Mouse (Mus musculus) ovary, postnatal 10 days (tissue): ENCODE data around the gene Ets2.
"Not testable (repeated sequence)": the region's sequence is repeated elsewhere in the genome, so short reads cannot be mapped to it uniquely, and the experiment has no call there.

Experiments used
- DNase-seq: peaks from one replicate; pipeline ENCODE4 v3.0.0; 2022; ENCODE audit warnings: low spot score

The Ets2 gene

DNA sequence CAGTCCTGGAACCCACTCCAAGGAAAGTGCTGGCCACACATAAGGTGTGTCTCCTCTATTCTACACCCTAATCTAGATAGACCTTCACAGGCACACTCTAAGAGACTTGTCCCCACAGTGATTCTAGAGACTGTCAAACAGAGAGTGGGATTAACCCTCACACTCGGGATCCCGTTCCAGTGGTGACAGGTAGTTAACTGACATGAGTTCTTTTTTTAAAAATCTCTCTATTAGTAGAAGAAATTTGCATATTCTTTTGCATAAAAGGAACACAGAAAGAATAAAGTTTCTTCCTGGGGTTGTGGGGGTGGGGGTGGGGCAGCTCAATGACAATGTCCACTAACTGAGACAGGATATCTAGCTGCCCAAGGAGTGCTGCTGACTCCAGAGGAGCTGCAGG, 32.9 kb downstream of the Ets2 start:
- no peak for DNase-seq

- no peak for DNase-seq
Measured at GRCm38 (mm10) chr16:95736059-95736458, 34.2 kb downstream of the Ets2 start.

DNA sequence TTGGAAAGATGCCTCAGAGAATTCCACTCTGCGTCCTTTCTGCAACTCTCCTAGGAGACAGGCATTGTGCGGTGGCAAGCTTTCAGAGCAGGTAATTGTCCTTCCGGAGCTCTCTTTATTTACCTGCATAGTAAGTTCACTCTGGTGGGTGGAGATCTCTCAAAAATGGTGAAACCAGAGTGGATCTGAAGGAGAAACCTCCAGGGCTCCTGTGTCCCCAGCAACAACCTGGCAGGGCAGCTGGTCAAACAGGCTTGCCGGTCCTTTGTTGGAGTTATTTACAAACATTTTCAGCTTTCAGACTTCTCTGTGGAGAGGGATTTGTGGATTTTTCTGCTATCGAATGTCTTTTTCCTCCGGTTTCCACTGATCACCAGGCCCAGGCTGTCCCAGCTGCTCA, 34.6 kb downstream of the Ets2 start:
- DNase-seq: no peak

DNA sequence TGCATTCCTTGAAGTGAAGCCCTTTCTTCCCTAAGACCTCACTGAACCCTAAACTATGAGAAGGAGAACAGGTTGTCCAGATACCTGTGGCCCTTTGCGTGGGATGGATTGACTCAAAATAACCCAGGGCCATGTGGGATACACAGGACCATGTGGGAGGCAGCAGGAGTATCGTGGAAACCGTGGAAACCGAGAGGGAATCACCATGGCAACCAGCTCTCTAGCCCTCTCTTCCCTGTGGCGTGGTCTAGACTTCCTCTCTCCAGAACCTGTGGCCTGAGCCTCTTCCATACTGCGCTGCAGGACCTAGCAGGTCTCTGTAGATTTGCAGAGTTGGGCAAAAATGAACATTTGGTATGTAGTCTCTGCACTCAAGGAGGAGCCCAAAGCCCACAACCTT, 37.6 kb downstream of the Ets2 start:
- DNase-seq: no peak

GRCm38 (mm10) chr16:95741358-95741757, 39.5 kb downstream of the Ets2 start:
- no peak for DNase-seq

DNA sequence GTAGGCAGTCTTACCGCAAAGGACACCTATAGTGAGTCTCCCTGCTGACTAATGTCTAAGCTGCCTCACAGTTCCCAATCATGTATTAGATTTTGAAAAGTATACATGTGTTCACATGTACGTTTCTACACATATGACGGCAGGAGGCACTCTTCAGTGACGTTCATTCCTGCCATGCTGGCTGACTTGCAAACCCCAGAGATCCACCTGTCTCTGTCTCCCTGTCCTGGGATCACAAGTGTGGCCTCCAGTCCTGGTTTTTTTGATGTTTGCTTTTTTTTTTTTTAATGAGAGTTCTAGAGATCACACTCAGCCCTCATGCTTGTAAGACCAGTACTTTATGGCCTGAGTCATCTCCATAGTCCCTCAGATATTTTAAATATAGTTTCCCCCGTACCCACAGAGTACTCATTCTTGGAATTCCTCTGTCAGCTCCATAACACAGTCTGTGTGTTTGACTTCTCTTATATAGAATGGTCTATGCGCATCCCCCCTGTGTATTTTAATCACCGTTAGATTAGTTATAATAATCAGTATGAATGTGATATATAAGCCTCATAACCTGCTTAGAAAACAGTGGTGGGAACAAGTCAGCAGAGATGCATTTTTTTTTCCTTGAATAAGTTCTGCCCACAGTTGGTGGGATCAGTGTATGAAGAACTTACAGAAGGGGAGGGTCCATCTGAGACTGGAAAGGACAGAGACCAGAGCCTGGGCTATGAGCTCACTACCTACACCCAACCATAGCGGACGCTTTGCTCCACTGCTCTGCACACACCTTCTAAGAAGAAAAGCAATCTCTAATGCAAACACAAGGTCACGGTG, 40.3 kb downstream of the Ets2 start:
- no peak for DNase-seq

GRCm38 (mm10) chr16:95742740-95743030, 40.8 kb downstream of the Ets2 start:
- DNase-seq: no peak

DNA sequence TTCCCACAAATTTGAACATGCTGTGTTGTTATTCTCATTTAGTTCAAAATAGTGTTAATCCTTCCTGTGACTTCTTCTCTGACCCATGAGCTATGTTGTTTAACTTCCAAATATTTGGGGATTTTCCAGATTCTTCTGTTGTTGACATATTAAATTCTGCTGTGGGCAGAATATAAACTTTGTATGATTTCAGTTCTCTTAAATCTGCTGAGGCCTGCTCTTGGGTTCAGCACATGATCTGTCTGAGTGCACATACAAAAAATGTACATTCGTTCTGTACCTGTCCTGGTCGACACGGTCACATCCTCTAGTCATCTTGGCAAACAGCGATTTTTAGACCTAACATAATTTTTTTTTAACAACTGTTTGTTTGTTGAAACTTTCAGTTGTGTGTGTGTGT, 41.2 kb downstream of the Ets2 start:
- DNase-seq: no peak

- no peak for DNase-seq
Measured at GRCm38 (mm10) chr16:95744771-95745170, 42.9 kb downstream of the Ets2 start.

GRCm38 (mm10) chr16:95745685-95746084, 43.8 kb downstream of the Ets2 start:
- no peak for DNase-seq

DNA sequence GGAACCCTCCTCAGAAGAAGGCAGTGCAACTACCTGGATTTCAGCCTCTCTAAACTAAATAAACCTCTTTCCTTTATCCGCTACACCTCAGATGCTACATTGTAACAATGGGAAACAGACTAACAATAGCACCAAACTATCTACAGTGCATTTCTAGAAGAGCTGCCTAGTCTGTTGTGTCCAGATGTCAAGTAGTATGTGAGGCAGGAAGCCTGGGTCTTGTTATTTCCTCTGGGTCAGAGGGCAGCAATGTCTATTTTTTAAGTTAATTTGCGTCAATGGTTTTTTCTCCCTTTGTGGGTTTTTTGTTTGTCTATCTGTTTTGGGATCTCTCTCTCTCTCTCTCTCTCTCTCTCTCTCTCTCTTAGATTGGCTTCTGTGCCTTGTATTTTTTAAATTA, 44.7 kb downstream of the Ets2 start:
- DNase-seq: no peak

GRCm38 (mm10) chr16:95749291-95750103, 47.6 kb downstream of the Ets2 start:
- no peak for DNase-seq

DNA sequence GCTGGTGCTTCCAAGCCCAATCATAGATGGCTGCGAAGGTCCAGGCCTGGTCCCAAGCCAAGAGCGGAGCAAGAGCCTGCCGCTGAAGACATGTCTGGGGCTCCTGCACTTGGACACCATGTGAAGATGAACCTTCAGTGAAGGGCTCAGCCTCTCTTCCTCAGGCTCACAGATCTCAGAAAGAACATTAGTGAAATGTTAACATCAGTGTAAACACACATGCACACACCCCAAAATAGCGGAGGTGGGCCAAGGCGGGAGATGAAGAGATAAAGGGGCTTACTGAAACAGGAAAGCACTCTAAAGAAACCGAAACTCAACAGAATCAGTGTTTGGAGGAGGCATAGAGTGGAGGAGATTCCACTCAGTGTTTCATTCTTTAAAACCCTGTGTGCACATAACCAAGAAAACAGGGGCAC, 48.3 kb downstream of the Ets2 start:
- DNase-seq: no peak

DNA sequence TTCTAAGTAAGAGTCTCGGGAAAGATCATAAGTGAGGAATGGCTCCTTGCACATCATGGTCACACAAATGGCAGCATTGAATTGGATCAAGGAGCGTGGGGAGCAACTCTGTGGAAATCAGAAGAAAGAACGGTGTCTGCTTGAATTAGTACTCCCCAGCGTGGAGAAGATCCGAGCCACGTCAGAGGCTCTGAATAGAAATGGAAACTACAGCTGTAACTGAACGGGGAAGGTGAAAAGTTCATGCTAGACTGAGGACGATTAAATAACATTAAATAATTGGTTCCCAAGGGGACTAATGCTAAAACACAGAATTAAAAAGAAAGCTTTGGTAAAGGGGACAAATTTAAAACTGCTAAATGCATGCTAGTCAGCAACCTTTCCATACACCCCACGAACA, 50.6 kb downstream of the Ets2 start:
- no peak for DNase-seq

DNA sequence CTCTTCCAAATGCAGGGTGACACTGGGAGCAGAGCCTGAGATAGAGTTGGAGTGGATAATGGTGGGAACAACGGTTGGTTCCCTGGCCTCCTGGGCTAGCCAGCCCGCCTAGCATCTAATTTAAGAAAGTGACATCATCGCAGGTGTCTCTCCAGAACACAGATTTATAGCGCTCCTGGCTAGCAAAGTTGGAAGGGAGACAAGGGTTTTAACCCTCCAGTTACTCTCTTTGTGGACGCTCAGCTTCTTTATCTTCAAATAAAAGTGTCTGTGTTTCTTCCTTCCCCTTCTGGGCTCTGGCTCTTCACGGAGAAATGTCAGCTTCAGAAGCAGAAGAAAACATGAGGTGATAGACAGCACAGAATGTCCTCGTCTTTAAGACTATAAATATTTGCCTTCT, 51.4 kb downstream of the Ets2 start:
- no peak for DNase-seq

DNA sequence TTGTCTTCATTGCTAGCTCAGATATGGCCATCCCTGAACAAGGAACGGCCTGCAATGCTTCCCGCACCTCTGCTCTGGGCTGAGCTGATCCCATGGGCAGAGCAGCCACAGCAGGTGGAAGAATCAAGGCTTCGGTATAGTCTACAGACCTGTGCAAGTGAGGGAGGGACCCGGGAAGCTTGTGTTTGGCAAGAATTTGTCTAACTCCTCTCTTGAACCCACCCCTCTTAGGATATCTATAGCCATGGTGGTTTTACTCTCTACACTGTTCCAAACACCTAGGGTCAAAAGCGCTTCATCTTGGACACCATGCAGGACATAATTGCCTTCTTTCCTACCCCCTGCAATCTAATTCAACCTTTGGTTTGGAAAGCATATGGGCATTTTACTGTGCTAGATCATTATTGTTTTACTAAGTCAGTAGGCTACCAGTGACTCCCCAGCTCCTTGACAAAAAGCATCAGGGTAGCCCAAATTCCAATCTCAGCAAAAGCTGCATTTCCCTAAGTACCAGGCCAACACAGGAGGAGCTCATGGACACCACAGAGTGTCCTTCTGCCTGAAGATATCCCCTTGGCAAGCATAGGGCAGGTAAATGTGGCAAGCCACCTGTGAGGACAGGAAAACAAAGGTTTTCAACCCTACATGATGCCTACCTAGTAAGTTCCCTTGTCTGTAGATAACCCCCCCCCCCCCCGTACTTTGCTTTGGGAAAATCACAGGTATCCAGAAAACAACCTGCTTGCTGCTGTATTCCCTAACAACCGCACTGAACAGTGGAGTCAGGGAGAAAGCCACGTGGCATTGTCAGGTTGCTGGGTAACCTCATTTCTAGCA, 57.5 kb downstream of the Ets2 start:
- no peak for DNase-seq

DNA sequence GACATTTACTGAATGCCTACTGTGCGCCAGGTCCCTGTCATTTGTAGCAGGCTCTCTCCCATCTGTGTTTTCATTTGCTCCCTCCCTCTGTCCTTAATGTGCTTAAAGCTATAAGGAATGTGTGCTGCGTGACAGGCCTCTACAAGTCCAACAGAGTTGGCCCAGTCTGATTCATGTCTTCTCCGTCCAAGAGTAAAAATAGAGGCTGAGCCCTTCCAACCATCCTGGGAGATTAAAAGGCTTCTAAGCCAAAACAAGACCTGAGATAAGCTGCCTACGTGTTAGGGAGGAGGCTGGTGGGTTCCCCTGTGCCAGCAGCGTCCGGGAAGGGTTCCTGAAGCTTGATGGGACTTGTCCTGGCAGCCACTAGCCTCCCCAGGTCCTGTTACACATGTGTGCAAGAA, 58.1 kb downstream of the Ets2 start:
- no peak for DNase-seq

- DNase-seq: no peak
Measured at GRCm38 (mm10) chr16:95761742-95762141, 59.9 kb downstream of the Ets2 start.

GRCm38 (mm10) chr16:95763201-95763600, 61.3 kb downstream of the Ets2 start:
- DNase-seq: no peak

- DNase-seq: not testable (repeated sequence)
Measured at GRCm38 (mm10) chr16:95764041-95764440, 62.2 kb downstream of the Ets2 start.

DNA sequence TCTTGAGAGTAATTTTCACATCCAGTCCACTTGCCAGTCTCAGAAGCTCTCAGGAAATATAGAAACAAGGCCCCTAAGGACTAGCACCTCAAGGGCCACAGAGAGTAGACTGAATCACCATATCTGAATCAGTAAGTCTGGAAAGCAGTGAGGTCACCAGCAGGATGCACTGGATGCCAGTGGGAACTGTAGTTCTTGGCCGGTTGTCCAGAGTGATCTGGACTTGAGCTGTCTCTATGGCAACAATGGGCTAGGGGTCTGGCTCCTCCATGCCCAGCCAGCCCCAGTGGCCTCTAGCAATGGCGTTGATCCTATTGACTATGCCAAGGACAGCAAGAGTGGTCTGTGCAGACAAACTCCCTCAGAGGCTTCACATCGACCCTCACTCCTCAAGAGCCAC, 64.3 kb downstream of the Ets2 start:
- DNase-seq: no peak

- no peak for DNase-seq
Measured at GRCm38 (mm10) chr16:95767246-95767645, 65.4 kb downstream of the Ets2 start.
